Mouse (Mus musculus) 416B (cell line): Measurements from ENCODE around the gene Hpcal1.

Experiments
- DNase-seq: peaks from one replicate; pipeline ENCODE4 v3.0.0; 2011; ENCODE audit warnings: low read depth

Gene Hpcal1

DNA sequence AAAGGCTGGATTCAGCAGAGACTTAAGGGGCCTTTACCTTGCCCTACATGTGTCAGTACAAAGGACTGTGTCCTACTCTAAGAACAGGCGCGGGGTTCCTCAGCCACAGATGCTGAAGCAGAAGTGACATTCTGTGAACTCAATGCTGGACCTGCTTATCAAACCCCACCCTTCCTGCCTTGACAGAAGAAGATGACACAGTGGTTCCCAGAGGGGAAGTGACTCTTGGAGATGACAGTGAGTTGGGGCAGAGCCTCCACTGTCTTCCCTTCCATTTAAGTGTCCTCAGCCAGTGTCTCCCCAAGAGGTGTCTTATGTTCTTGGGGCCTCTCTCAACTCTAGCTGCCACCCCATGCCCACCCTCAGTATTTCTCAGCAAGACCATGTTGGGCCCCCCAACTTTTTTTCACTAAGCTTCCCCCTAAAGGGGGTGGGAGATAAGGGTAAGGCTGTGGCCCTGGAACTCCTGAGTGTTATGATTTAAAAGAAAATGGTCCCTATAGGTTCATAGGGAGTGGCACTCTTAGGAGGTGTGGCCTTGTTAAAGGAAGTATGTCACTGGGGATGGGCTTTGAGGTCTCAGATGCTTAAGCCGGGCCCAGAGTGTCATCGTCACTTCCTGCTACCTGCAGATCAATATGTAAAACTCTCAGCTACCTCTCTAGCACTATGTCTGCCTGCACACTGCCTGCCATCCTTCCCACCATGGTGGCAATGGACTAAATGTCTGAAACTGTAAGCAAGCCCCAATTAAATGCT lies 25.2 kb downstream of the Hpcal1 start:
- DNase-seq = peak; percentile 71

DNA sequence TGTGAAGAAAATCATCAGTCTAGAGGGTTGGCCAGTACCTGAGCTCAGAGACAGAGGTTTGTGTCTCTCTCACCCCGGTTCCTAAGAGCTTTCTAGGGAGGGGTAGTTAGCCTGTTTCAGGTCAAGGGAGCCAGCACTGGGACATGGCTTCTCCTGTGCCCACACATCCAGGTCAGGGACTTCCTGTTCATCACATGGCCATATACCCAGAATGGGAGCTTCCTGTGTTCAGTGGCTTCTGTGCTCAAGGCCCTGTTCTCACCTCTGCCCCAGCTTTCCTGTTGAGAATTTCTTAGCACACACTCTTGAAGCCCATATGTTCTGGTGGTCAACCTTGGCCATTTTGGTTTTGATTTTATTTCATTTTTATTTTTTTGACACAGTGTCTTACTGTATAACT lies 26.6 kb downstream of the Hpcal1 start:
- DNase-seq = no peak

DNA sequence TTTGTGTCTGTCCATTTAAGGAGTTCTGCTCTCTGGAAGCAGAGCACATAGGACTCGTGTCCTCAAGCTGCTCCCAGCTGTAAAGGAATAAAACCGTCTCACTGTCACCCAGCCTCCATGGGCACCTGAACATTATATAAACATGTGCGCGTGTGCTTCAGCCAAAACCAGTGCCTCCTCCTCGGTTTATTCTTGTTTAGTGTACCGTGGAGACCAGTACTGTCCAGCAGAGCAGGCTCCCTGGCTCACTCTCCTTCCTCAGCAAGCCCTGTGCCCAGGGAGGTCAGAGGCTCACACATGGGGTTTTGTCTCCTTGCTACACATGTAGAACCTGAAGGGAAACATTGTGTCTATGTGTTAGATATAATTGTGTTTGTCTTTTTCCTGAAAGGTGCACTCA lies 27.5 kb downstream of the Hpcal1 start:
- DNase-seq = no peak

DNA sequence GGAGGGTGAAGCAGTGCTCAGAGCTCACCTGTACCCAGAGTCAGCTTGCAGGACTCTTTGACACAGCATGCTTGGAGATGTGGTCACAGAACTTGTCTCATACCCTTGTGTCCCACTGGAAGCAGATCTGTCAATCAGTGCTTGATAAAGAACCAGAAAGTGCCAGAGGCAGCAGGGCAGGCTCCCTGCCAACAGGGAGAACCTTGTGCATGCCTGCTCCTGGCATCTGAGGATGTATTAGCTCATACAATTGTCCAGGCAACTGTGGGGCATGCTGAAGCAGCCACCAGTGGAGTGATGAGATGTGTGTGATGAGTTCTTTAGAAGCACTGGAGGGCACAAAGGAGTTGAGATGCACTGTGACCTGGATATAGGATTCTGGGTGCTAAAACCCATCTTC lies 30.4 kb downstream of the Hpcal1 start:
- DNase-seq = no peak

DNA sequence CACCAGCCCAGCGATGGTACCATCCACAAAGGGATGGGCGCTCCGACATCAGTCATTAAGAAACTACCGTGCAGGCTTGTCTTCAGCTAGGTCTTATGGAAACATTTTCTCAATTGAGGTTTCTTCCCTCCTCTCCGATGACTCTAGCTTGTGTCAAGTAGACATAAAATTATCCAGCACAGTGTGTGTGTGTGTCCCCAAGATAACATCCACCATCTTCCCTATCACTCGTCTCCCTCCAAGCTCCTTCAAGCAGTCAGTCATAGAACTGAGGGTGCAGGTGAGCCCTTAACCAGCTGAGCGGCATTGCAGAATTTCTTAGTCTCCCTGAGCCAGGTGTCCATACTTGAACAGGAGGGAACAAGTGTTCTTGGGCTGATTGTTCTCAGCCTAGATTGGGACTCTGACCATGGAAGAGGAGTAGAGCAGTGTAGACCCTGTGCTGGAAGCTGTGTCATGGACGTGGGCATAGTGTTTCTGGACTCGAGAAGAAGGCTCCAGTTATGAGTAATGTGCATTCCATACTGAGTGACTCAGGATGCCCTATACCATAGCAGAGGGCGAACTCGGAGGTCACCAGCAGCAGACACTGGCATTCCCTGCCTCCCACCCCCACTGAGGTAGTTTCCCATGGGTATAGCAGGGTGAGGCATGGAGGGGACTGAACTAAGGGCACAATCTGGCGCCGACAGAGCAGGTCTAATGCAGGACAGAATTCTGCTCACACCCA lies 32.0 kb downstream of the Hpcal1 start:
- DNase-seq = no peak

DNA sequence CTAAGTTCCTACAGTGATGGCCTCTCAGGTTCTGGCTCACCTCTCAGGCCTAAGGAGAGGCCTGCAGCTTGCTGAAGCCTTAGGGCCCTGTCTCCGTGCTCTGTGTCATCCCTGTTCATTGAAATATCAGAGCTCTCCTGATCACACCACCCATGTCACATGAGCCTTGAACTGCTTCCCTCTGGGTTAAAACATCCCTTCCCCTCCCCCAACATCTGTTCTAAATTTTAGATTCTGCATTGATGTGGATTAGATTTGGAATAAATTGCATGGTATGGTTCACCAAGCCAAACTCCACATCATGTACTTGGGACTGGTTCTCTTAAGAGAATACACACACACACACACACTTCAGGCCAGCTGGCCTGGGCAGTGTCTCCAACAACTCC lies 32.5 kb downstream of the Hpcal1 start:
- DNase-seq = no peak

DNA sequence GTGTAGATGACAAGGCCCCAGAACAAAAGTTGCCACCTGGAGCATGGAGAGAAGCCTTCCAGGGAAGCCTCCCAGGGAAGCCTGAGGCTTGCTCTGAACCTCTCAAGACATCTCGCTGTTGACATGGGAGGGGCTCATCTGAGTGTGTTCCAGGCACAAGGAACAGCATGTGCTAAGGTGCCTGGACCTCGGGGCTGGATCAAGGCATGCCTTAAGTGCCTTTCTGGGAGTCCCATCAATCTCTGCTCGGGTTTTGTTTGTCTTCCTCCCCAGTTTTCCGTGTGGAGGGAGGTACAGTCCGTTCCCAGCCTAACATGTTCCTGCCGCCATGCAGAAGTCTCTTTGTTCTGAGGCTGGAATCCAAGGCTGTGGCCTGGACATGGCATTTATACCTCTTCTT lies 33.3 kb downstream of the Hpcal1 start:
- DNase-seq = no peak

DNA sequence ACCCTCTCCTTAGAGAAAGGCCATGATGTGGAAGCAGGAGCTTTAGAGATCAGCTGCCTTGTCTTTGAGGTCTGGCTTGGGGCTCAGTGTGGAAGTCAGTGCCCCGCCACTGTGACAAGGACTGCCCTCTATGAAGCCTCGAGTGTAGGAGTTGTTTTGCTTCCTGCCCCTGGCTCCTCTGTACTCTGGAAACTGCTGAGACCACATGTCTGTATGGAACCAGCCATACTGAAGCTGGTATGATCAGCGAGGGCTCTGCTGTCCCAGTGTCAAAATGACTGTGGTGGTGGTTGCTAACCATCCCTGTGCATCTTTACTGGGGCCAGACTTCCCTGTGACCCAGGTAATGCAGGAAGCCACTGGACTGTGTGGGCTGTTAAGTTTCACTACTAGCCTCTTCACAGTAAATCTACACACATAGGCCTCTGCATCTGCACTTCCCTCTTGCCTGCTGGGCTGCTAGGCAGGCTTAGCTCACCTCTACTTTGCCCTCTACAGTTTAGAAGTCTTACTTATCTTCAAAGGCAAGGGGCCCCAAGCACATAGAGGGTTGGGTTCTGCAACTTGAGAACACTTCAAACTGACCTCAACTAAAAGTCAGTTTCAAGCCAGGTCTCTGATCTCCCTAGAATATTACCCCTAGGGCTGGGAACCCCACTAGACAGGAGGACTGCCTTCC lies 33.9 kb downstream of the Hpcal1 start:
- peak; percentile 12 for DNase-seq

DNA sequence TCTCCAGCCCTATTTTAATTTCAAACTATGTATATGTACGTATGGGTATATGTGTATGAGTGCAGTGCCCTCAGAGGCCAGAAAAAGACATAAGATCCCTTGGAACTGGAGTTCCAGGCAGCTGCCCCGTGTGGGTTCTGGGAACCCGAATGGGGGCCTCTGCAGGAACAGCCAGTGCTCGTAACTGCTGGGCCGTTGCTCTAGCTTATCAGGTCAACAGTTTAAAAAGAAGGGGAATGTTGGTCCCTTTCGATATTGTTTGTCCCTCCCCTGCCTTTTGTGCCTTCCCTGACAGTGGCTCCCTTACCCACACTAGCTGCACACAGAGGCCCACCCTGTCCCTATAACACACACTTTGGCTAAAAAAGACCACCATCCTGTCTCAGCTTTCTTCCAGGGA lies 34.9 kb downstream of the Hpcal1 start:
- no peak for DNase-seq

DNA sequence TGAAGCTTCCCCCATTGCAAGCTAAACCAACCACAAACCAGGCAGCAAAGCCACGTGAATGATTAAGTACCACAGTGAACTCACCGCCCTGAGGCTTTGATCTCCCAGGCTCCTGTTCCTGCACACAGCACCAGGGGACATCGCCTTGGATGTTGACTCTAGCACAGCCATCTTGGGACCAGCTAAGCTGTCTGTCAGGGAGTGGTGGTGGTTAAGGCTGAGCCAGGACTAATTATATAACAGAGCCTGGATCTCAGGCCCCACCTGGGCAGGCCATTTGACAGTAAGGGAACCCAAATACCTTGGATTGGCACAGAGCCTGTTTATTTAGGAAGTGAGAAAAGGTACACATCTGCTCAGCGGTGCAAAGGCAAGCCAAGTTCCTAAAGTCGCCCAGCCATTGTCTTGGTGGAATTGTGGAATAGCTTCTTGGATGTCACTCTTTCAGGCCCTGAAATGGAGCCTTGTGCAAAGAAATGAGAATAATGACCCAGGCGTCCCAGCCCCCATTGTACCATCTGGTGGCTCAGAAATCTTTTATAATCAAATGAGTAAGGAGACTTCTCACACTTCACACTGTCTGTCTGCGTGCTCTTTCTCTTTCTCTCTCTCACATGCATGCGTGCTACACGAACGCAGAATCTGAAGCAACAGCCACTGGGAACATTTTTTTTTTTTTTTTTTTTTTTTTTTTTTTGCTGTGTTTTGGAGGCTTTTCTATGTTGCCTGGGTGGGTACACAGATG lies 36.1 kb downstream of the Hpcal1 start:
- peak; percentile 12 for DNase-seq

DNA sequence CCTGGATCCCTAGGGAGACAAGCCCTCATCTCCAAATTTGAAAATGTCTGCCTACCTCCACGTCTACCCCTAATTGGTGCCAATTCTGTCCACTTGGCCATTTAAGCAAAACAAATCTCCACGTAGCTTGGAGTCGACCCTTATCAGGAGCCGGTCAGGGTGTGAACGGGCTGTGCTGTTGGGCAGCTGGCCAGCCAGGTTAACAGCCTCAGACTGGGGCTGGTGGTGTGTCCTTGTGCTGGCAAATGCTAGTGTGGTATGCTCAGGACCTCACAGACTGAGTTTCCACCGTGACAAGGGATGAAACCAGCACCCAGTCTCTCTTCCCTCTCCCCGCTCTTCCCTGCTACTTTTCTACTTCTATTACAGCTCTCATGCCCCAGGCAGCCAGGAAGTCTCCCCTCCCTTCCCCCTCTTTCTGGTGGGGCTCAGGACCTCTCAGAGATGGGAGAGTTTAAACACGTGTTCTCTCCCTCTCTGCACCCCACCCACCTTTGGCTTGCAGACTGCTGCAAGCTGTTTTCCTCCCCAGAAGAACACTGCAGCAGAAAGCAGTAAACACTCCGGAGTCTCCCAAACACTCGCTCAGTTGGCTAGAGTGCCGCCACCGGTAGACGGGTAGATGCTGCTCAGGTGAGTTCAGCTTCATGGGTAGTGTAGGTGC lies 37.2 kb downstream of the Hpcal1 start:
- no peak for DNase-seq

DNA sequence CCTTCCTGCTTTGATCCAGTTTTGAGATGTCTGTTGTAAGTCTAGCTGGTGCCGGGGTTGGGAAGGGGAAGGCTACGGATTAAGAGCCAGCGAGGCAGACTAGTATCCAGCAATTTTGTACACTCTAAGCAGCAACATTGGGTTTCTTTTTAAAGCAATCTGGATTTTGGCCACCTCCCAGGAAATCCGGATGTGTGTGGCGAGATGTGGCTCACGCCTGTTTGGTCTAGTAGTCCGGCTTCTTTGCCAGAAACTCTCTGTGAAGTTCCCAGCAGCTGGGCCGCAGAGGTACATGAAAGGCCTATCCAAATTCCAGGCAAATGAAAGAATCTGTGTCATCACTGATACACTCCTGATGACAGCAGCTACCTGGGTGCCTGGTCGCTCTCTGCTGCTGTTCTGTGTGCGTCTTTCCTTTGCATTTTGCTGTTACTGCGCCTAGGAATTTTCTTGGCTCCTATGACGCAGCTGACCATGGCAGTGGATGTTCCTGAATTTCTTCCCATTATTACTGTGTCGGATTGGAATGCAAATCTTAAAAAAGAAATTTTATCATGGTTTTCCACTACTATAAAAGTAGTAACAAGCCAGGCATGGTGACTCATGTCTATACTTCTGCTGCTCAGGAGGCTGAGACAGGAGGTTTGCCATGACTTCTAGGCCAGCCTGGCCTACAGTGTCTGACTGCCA lies 38.7 kb downstream of the Hpcal1 start:
- no peak for DNase-seq

DNA sequence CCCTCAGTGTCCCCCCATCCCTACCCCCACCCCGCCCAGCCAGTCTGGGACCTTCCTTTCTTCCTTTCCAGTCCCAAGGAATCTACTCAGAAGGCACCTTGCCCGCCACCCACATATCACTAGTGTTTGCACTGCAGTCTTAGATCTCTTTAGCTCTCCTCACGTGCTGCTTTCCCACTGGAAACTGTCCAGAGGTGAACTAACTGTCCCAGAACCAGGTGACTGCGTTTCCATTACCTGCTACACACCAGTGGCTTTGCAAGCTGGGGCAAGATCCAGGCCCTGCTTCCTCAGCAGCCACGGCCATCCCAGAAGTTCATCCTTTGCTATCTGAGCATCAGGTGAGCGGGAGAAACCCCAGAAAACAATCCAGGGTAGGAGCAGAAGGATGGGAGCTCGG lies 41.4 kb downstream of the Hpcal1 start:
- DNase-seq = no peak

DNA sequence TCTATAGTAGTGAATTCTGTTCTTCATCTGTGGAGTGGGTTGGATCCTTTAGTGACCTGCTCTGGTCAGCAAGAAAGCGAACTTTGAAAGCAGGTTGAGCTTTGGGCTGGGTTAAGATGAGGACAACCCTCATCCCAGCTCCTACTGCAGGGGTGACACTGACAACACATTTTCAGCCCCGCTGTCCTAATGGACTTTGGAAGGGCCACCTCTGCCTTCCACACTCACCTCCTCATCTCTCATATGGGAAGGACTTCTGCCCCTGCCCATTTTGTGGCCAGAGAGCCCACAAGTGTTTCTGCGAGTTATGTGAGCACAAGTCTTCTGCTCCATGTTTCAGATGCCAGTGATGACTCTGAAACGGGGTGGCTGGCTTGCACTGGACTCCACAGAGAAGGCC lies 41.9 kb downstream of the Hpcal1 start:
- DNase-seq = no peak

DNA sequence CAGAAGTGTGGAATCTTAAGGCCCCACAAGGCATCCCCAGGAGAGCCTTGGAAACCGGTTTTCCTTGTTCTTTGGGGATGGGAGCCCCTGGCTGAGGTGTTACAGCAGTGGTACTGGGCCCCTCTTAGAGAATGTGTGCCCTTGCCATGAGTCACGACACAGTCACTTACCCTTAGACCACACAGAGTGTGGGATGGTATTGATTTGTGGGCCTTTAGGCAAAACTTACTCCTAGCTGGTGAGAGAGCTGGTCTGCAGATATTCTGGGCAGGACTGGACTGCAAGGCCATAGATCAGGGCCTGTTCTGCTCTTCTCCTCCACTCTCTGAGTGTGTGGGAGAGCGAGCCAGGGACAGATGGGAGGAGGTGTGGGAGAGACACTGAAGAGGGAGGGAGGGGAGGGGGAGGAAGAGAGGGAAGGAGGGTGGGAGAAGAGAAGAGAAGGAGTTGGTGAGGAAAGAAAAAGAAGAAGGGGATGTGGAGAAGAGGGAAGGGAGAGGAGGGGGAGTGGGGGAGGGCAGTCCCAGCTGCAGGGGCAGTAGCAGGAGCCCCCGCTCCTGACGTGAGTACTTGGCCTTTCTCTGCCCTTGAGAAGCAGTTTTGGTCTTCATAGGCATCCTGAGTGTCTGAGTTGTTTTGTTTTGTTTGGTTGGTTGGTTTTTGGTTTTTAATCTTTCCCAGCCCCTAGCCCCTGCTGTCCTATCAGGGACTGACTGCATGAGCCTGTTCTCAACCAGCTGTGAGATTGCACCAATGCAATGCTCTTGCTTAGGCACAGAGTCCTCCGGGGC lies 42.7 kb downstream of the Hpcal1 start:
- no peak for DNase-seq

DNA sequence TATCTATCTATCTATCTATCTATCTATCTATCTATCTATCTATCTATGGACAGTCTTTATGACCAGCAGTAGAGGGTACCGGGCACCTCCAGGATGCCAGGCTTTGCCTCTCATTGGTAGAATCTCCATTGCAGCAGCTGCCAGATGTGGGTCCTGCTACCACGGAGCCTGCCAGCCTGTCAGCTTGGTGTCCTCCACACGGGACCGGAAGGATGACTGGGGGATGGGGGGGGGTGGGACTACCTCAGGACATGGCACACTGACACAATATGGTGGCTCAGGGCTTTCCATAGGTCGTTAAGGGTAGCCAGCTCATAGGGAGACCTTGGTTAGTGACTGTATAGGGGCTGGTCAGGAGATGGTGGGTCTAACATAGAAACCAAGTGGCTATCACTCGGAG lies 45.7 kb downstream of the Hpcal1 start:
- no peak for DNase-seq

DNA sequence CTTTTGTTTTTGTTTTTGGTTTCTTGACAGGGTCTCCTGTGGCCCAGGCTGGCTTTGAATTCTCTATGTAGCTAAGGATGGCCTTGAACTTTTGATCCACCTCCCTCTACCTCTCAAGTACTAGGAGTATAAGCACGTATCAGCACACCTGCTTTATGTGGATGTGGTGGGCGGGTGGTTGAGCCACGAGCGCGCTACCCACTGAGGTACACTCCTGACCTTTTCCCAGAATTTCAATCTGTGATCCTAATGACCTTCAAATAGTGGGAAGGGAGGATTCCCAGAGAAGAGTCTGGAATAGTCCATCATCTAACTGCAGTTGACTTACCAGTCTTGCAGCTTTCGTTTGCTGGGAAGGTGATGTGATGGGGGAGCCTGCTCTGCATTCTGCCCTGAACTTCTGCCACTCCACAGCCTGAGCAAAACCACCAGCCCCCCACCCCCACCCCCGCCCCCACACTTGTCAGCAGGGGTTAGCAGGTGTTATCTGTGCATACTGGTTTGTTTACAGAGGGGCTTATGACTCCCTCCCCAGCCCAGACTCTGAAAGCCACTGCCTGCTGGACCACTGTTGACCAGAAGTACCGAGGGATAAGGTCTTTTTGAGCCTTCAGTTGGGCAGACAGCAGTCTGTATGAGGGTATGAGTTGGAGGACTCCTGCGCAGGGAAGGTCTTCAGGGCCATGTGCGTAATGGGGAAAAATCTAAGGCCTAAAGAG lies 46.4 kb downstream of the Hpcal1 start:
- DNase-seq = no peak

DNA sequence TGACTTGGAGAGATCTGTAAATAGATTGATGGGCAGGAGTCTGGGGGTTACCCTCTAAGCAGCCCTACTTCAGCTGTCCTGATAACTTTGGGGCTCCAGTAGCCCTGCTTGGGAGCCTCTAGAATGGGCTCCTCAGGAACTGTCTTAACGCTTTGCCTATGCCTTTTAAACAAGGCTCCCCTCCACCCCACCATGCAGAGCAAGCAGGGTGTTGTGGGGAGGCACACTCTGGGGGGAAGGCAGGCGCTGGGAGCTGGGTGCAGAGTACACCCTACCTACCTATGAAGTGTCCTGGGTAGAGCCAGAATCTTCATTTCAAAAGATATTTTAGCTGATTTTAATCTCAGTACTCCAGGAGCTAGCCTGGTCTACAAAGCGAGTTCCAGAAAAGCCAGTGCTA lies 47.2 kb downstream of the Hpcal1 start:
- DNase-seq = no peak

DNA sequence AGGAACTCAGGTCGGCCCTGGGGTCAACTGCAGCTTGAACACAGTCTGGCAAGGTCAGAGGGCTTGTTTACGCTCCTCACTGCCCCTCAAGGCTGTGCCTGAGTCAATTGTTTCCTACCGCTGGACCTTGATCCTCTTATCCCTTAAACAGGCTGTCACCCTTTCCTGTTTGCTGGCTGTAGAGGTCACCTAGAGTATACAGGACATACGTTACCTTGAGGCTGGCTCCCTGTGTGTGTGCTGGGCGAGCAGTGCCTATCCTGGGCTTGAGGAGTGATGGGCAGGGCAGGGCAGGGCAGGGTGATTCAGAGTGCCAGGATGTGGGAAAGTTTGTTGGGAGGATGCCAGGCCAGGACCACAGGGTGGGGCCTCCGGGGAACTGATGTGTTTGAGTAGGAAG lies 47.8 kb downstream of the Hpcal1 start:
- peak; percentile 89 for DNase-seq

DNA sequence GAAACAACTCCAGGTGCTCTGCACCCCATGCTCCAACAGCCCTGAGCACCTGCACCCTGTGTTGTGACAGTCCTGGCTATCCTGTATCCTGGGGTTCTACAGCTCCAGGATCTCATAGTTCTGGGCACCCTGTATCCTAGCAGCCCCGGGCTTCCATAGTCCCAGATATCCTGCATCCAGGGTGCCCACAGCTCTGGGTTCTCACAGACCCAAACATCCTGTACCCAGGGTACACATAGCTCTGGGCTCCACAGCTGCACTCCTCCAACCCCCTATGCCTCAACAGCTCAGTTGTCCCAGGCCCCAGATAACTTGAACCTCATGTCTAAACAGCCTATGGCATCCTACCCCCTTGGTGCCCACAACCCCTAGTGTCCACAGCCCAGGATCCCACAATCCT lies 49.6 kb downstream of the Hpcal1 start:
- no peak for DNase-seq
